13 mouse cellular contexts compared by ENCODE assay signal in the genomic region with DNA sequence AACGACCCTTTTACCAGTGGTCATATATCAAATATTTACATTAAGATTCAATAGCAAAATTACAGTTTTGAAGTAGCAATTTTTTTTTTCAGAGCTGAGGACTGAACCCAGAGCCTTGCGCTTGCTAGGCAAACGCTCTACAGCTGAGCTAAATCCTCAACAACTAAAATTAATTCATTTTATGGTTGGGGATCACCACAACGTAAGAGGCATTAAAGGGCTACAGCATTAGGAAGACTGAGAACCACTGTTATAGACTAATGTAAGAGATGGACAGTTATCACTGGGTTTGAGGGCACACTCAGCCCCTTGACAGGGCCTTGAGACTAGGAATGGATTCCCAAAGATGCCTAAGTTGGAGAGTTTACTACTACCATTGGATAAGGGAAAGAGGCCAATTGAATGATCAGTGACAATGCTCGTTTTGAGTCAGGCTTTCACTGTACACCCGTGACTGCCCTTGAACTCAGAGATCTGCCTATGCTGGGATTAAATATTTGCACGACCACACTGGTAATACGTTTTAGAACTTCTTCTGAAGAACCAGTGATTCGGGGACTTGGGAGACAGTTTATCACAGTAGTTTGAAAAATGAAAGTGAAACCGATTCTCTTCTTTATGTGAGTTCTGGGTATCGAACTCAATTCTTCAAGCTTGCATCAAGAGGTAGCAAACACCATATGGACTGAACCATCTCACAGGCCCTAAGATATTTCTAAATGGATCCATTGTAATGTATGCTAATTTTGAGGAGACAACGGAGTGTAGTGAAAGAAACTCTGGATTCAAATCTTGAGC. TPM values are rescaled to one million over a fixed set of nuclear protein-coding genes. Genes with fewer than 3 reads are reported as not detected.
DNase-seq lines count a peak whose midpoint lies in the region; ATAC-seq and TF ChIP-seq lines count a peak whose summit lies in the region.
"Had no signal": no experiment of that assay in that cellular context is flagged by ENCODE, and none has a peak within 500 bp of the region (broad histone marks: within the 10 kb centered on the region; RNA-seq: fewer than 3 reads in every experiment).

No protein-coding gene starts in this region.

- H3K9ac ChIP-seq in heart, embryonic 12.5 days, result no peak overlapping the region
- no peak overlapping the region for H3K9ac ChIP-seq in liver, embryonic 14.5 days (replicated peaks)

- no peaks in the 10 kb centered on the region for H3K9me3 ChIP-seq in heart, embryonic 12.5 days (replicated peaks)
- H3K9me3 ChIP-seq in liver, embryonic 14.5 days (ENCODE audit: control insufficient read depth, low read length), result no peaks in the 10 kb centered on the region
- H3K9me3 ChIP-seq: G1E had no signal

- H3K4me1 ChIP-seq in heart, embryonic 12.5 days (replicated peaks), result peaks cover 12% of the 10 kb centered on the region; the same call in 1 of the 2 replicates
- H3K4me1 ChIP-seq in testis, adult 2 months (ENCODE audit: control insufficient read depth, insufficient read depth, low read length), result peaks cover 3% of the 10 kb centered on the region; the same call in 1 of the 2 replicates
- H3K4me1 ChIP-seq in liver, embryonic 14.5 days (replicated peaks; ENCODE audit: control insufficient read depth in 2 of 2, insufficient read depth in 2 of 2, low read length in 1 of 2), result peaks cover 3 to 17% of the 10 kb centered on the region in 2 experiments; a peak in 3 of 4 replicates

- TF ChIP-seq EP300 in liver, embryonic 14.5 days (IDR thresholded peaks at IDR 0.05; ENCODE audit: low read depth), result no peak

- intact Hi-C loops in gastrocnemius, postnatal 36 days (cut with DNase I), result loop anchor here (5.0 kb wide), 1 partner anchor 49 kb away; the partner anchor contains the start of gene Ddx50

- 84% methylated on average over 12 of the region's 12 CpGs for WGBS in heart, embryonic 12.5 days
- 69% methylated on average over 12 of the region's 12 CpGs for WGBS in liver, embryonic 14.5 days (ENCODE audit: insufficient replicate concordance)

- no peak for TF ChIP-seq POLR2A in testis, adult 2 months (IDR thresholded peaks at IDR 0.05; ENCODE audit: control insufficient read depth, low read depth, low read length)

- no peaks in the 10 kb centered on the region for H3K27me3 ChIP-seq in heart, embryonic 12.5 days (replicated peaks)
- no peaks in the 10 kb centered on the region for H3K27me3 ChIP-seq in testis, adult 2 months (ENCODE audit: control insufficient read depth, insufficient read depth, low read length)
- H3K27me3 ChIP-seq in liver, embryonic 14.5 days (ENCODE audit: control insufficient read depth, insufficient read depth, low read length), result no peaks in the 10 kb centered on the region

- ATAC-seq in heart, embryonic 12.5 days (ENCODE audit: insufficient number of reproducible peaks, low FRiP score), result no peak
- no peak for ATAC-seq in liver, embryonic 14.5 days (ENCODE audit: insufficient read depth)

- no peak overlapping the region for H3K4me2 ChIP-seq in heart, embryonic 12.5 days
- H3K4me2 ChIP-seq in liver, embryonic 14.5 days (ENCODE audit: low read depth), result peak overlapping the region; percentile 99

- H3K27ac ChIP-seq in heart, embryonic 12.5 days (ENCODE audit: poor library complexity, severe bottlenecking), result no peak overlapping the region
- H3K27ac ChIP-seq in testis, adult 2 months (ENCODE audit: control insufficient read depth, insufficient read depth, low read depth, low read length), result no peak overlapping the region
- H3K27ac ChIP-seq in liver, embryonic 14.5 days, result no peak overlapping the region

- TF ChIP-seq CTCF in testis, adult 2 months (IDR thresholded peaks at IDR 0.05; ENCODE audit: control insufficient read depth, insufficient read depth, insufficient replicate concordance, low read depth, low read length), result no peak
- TF ChIP-seq CTCF in liver, embryonic 14.5 days (IDR thresholded peaks at IDR 0.05; ENCODE audit: low read depth), result no peak

- peak overlapping the region; percentile 68; the same call in 1 of the 2 replicates for H3K4me3 ChIP-seq in heart, embryonic 12.5 days
- H3K4me3 ChIP-seq in testis, adult 2 months (ENCODE audit: control insufficient read depth, low read depth, low read length), result peak overlapping the region; percentile 89
- H3K4me3 ChIP-seq in liver, embryonic 14.5 days (ENCODE audit: insufficient read depth in 1 of 2, low read depth in 2 of 2, low read length in 2 of 2), result no peak overlapping the region; a peak in 1 of 4 replicates

- peaks cover 3% of the 10 kb centered on the region for H3K36me3 ChIP-seq in heart, embryonic 12.5 days
- H3K36me3 ChIP-seq in testis, adult 2 months (ENCODE audit: control insufficient read depth, insufficient read depth, low read length), result no peaks in the 10 kb centered on the region
- peaks cover 3% of the 10 kb centered on the region for H3K36me3 ChIP-seq in liver, embryonic 14.5 days (replicated peaks; ENCODE audit: control insufficient read depth, insufficient read depth, low read depth)

- DNase-seq in heart, adult 18-20 months, result no peak
- no peak for DNase-seq in testis, postnatal 10 days (ENCODE audit: low spot score)
- DNase-seq in liver, embryonic 14.5 days (ENCODE audit: low read depth in 3 of 3, low spot score in 3 of 3), result no peak
- DNase-seq in gastrocnemius, postnatal 36 days, result no peak
- no peak for DNase-seq in kidney, adult 11 months
- no peak for DNase-seq in adrenal gland, postnatal 4 days (ENCODE audit: low spot score in 2 of 2)
- DNase-seq: adrenal gland, adult 2 months; kidney, adult 18-20 months; layer of hippocampus, adult 9-11 months; retina, postnatal 1 day had no signal

RNA-seq across cellular contexts. Expression of gene Ddx21, which starts 1.4 kb away (rescaled TPM):
- 17.3 and 18.6 TPM in 2 replicates for polyA plus RNA-seq in heart, embryonic 12.5 days (2016; fragmentation: Nextera tagmentation; extraction: Ambion mirVana)
- total RNA-seq in heart, adult 18-20 months (2021), result 10 to 100 TPM; 30.9 to 31.8 TPM
- 15.7 and 18.1 TPM in 2 replicates for polyA plus RNA-seq in testis, adult 2 months (2012; rRNA removed)
- polyA plus RNA-seq in liver, embryonic 14.5 days (2012; rRNA removed), result 17.7 and 31.5 TPM in 2 replicates
- 19.2 and 20.3 TPM in 2 replicates for polyA plus RNA-seq in liver, embryonic 14.5 days (2014; fragmentation: Nextera tagmentation; extraction: Ambion mirVana)
- total RNA-seq in gastrocnemius, postnatal 36 days (2021), result 10 to 100 TPM; 23.1 to 34.2 TPM
- total RNA-seq in adrenal gland, postnatal 4 days (2021), result 10 to 100 TPM; 57.3 to 62.6 TPM

RNA-seq across cellular contexts. Expression of gene Kif1bp, which starts 25.2 kb away (rescaled TPM):
- polyA plus RNA-seq in heart, embryonic 12.5 days (2016; fragmentation: Nextera tagmentation; extraction: Ambion mirVana), result 34.4 and 38.7 TPM in 2 replicates
- total RNA-seq in heart, adult 18-20 months (2021), result 10 to 100 TPM; 43.9 to 44.2 TPM
- 41.7 and 47.4 TPM in 2 replicates for polyA plus RNA-seq in testis, adult 2 months (2012; rRNA removed)
- 6.0 and 9.2 TPM in 2 replicates for polyA plus RNA-seq in liver, embryonic 14.5 days (2012; rRNA removed)
- polyA plus RNA-seq in liver, embryonic 14.5 days (2014; fragmentation: Nextera tagmentation; extraction: Ambion mirVana), result 11.5 and 13.5 TPM in 2 replicates
- total RNA-seq in gastrocnemius, postnatal 36 days (2021), result 10 to 100 TPM; 23.6 to 24.0 TPM
- total RNA-seq in adrenal gland, postnatal 4 days (2021), result 10 to 100 TPM; 39.2 to 42.1 TPM

RNA-seq across cellular contexts. Expression of gene Ddx50, which starts 47.6 kb away (rescaled TPM):
- 112 and 118 TPM in 2 replicates for polyA plus RNA-seq in heart, embryonic 12.5 days (2016; fragmentation: Nextera tagmentation; extraction: Ambion mirVana)
- total RNA-seq in heart, adult 18-20 months (2021), result 10 to 100 TPM; 46.8 to 51.0 TPM
- 17.8 and 21.0 TPM in 2 replicates for polyA plus RNA-seq in testis, adult 2 months (2012; rRNA removed)
- 9.9 and 22.7 TPM in 2 replicates for polyA plus RNA-seq in liver, embryonic 14.5 days (2012; rRNA removed)
- polyA plus RNA-seq in liver, embryonic 14.5 days (2014; fragmentation: Nextera tagmentation; extraction: Ambion mirVana), result 36.7 and 41.0 TPM in 2 replicates
- total RNA-seq in gastrocnemius, postnatal 36 days (2021), result 10 to 100 TPM; 40.0 to 43.3 TPM
- 100 to 1,000 TPM; 141 to 143 TPM for total RNA-seq in adrenal gland, postnatal 4 days (2021)

Comparison
In these comparisons a context has a peak if more than half of its experiments do, and no peak if none do; other contexts are left out.
1. H3K4me3 ChIP-seq: peak in heart, embryonic 12.5 days (single experiment) and testis, adult 2 months (single experiment); none in liver, embryonic 14.5 days (0 of 2).